Mouse (Mus musculus) CD8-positive naive resting alpha-beta T cell, adult 2 months (primary cell): Measurements from ENCODE around the gene Tmem182.

ENCODE experiments used
- DNase-seq, 2 experiments: peaks; one replicate each; pipeline ENCODE4 v3.0.0; 2022; ENCODE audit warnings: low read depth in 2 of 2, low spot score in 2 of 2

Tmem182 gene

GRCm38 (mm10) chr1:40856846-40857636, 51.6 kb downstream of the Tmem182 start:
- no peak for DNase-seq

- DNase-seq: no peak
Observed at GRCm38 (mm10) chr1:40865043-40865442, 59.6 kb downstream of the Tmem182 start.

- DNase-seq: no peak
Observed at GRCm38 (mm10) chr1:40867106-40867505, 61.7 kb downstream of the Tmem182 start.

GRCm38 (mm10) chr1:40867651-40868050, 62.2 kb downstream of the Tmem182 start:
- DNase-seq: no peak

GRCm38 (mm10) chr1:40873760-40874455, 68.5 kb downstream of the Tmem182 start:
- DNase-seq: no peak

GRCm38 (mm10) chr1:40874456-40875375, 69.3 kb downstream of the Tmem182 start:
- no peak for DNase-seq

GRCm38 (mm10) chr1:40879051-40879450, 73.7 kb downstream of the Tmem182 start:
- no peak for DNase-seq

GRCm38 (mm10) chr1:40879526-40879925, 74.1 kb downstream of the Tmem182 start:
- DNase-seq: no peak

- no peak for DNase-seq
Observed at GRCm38 (mm10) chr1:40880527-40880926, 75.1 kb downstream of the Tmem182 start.

GRCm38 (mm10) chr1:40883856-40884255, 78.5 kb downstream of the Tmem182 start:
- DNase-seq: no peak

GRCm38 (mm10) chr1:40884943-40885342, 79.5 kb downstream of the Tmem182 start:
- no peak for DNase-seq

- DNase-seq: no peak
Observed at GRCm38 (mm10) chr1:40887673-40888072, 82.3 kb downstream of the Tmem182 start.

GRCm38 (mm10) chr1:40888396-40889040, 83.1 kb downstream of the Tmem182 start:
- DNase-seq: no peak

- no peak for DNase-seq
Observed at GRCm38 (mm10) chr1:40889617-40890016, 84.2 kb downstream of the Tmem182 start.

- DNase-seq: no peak
Observed at GRCm38 (mm10) chr1:40890246-40890645, 84.8 kb downstream of the Tmem182 start.

GRCm38 (mm10) chr1:40903712-40904111, 98.3 kb downstream of the Tmem182 start:
- DNase-seq: no peak
